Mouse (Mus musculus): Measurements from ENCODE around the gene Zc3h4. TPM values are rescaled to one million over a fixed set of nuclear protein-coding genes. Genes with fewer than 3 reads are reported as not detected.
A peak's percentile ranks its signal among the peaks of the same experiment; 100 is the strongest.

Zc3h4 gene
- total RNA-seq (2014; rRNA removed; ENCODE audit: low replicate concordance) (16.5 and 16.9 TPM in 2 replicates), polyA plus RNA-seq (2015; fragmentation: Nextera tagmentation; extraction: Ambion mirVana) (4.4 and 5.0 TPM in 2 replicates)

DNA sequence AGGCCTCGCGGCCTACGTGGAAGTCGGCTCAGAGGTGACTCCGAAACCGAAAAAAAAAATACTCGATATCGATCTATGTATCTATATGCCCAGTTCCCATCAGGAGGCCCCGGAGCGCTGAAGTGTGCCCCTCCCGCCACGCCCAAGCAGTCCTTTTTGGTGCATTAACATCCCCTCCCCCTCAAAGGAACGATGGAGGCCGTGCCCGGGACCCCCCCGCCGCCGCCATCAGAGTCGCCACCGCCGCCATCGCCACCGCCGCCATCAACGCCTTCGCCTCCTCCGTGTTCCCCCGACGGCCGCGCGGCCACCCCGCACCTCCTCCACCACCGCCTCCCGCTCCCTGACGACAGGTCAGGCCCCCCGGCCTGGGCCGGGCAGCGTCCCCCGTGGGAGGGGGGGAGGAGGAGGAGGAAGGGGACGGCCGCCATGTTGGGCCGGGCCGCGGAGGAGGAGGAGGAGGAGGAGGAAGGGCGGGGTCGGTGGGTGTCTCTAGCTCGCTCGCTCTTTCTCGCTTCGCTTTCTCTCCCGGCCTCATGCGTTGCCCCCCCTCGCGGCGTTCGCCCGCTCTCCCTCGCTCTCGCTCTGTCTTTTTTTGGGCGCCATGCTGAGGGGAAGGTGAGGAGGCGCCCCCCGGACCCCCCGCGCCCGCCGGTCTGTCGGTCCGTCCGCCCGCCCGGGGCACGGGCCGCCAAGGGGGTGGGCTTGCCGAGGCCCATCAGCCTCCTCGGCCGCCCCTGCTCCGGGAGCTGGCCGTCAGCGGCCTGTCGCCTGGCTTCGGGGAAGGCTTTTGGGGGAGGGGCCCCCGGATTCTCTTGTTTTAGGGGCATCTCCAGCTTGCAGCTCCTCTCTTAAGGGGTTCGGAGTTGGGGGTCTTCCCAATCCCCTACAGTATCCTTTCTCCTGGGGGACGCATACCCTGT is at the start of gene Zc3h4:
TSS of gene Zc3h4 (plus strand) at position 222 of the 923 bp plus-strand sequence.
- peak; percentile 42 for ATAC-seq (ENCODE audit: insufficient read depth, low read depth)
- Histone ChIP-seq H3K9me3 (replicated peaks; ENCODE audit: control insufficient read depth, low read length) (no peaks in the 10 kb centered on the region), H3K36me3 (replicated peaks; ENCODE audit: control insufficient read depth, insufficient read depth, low read length) (no peaks in the 10 kb centered on the region), H3K4me1 (ENCODE audit: control insufficient read depth, insufficient read depth) (peaks cover 27% of the 10 kb centered on the region), H3K4me2 (ENCODE audit: low read depth, low read length) (peak within 1 kb of the TSS; percentile 94), H3K4me3 (ENCODE audit: low read depth, low read length) (peak within 1 kb of the TSS; percentile 92), H3K27me3 (ENCODE audit: control insufficient read depth, insufficient read depth, low read length) (no peaks in the 10 kb centered on the region), H3K9ac (replicated peaks; ENCODE audit: low read depth, low read length) (peak within 1 kb of the TSS; percentile 99), H3K27ac (ENCODE audit: low read depth) (peak within 1 kb of the TSS; percentile 100)
- peak; percentile 91 for DNase-seq (ENCODE audit: low spot score)
- WGBS, result under 1% methylated on average over 58 of the region's 85 CpGs
- TF ChIP-seq CTCF (IDR thresholded peaks at IDR 0.05; ENCODE audit: low read depth) (no peak; the same call in 1 of the 2 replicates), EP300 (IDR thresholded peaks at IDR 0.05; ENCODE audit: low read depth) (no peak; the same call in 1 of the 2 replicates)

DNA sequence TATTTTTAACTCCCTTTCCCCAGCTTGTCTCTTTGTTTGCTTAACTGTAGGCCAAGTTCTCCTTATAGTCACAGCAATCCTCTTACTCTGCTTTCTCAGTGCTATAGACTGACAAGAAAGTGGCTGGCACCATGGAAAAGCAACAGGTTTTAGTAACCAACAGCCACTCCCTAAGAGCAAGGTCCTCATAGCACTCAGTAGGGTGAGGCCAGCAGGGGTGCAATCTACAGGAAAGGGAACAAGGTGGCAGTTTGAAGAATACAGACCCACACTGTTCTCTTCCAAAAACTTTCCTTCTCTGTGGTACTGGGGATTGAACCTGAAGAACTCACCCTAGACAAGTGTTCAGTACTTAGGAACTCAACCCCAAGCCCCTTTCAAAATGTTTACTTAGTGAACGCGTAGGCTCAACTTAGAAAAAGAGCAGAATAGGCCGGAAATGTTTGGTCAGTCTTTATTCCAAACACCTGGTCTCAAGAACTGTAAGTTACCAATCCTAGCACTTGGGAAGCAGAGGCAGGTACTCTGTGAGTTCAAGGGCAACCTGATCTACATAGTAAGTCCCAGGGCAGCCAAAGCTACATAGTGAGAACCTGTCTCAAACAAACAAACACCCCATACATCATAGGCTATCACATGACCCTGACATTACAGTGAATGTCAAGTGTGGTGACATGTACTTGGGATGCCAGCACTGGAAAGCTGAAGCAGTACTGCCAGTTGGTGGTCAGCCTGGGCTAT is 44.7 kb upstream of the Zc3h4 start:
- no peaks in the 10 kb centered on the region for H3K4me1 ChIP-seq (ENCODE audit: control insufficient read depth, insufficient read depth)
- ATAC-seq (ENCODE audit: insufficient read depth, low read depth) (no peak), DNase-seq (ENCODE audit: low spot score) (no peak)
- WGBS, result 95% methylated on average over 3 of the region's 3 CpGs
- H3K36me3 ChIP-seq (replicated peaks; ENCODE audit: control insufficient read depth, insufficient read depth, low read length), result peaks cover 60% of the 10 kb centered on the region
- TF ChIP-seq CTCF (IDR thresholded peaks at IDR 0.05; ENCODE audit: low read depth) (no peak), EP300 (IDR thresholded peaks at IDR 0.05; ENCODE audit: low read depth) (no peak)
- no peaks in the 10 kb centered on the region for H3K27me3 ChIP-seq (ENCODE audit: control insufficient read depth, insufficient read depth, low read length)
- H3K4me3 ChIP-seq (ENCODE audit: low read depth, low read length), result no peak overlapping the region
- H3K9me3 ChIP-seq (replicated peaks; ENCODE audit: control insufficient read depth, low read length), result no peaks in the 10 kb centered on the region
- H3K9ac ChIP-seq (replicated peaks; ENCODE audit: low read depth, low read length), result no peak overlapping the region
- no peak overlapping the region for H3K27ac ChIP-seq (ENCODE audit: low read depth)
- H3K4me2 ChIP-seq (ENCODE audit: low read depth, low read length), result no peak overlapping the region

DNA sequence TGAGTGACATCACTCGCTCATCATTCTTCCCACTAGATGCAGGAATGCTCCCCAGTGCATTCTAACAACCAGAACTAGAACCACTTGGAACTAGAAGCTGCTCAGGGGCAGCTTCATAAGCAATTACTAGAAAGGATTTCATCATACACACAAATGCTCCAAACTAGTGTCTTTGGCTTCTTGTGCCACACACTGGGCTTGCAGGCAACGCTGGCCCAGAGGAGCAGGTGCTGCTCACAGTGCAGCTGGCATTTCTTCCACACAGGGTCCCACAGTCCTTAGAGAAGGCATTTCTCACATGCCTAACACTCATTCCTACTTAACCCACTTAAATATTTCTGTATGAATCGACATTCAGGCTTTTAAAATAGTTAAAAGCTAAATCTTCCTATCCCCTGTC is 43.1 kb upstream of the Zc3h4 start:
- H3K9ac ChIP-seq (replicated peaks; ENCODE audit: low read depth, low read length), result no peak overlapping the region
- TF ChIP-seq CTCF (IDR thresholded peaks at IDR 0.05; ENCODE audit: low read depth), result no peak
- TF ChIP-seq EP300 (IDR thresholded peaks at IDR 0.05; ENCODE audit: low read depth), result no peak
- H3K36me3 ChIP-seq (replicated peaks; ENCODE audit: control insufficient read depth, insufficient read depth, low read length), result peaks cover 59% of the 10 kb centered on the region
- 72% methylated on average over 3 of the region's 3 CpGs for WGBS
- DNase-seq (ENCODE audit: low spot score) (no peak), ATAC-seq (ENCODE audit: insufficient read depth, low read depth) (no peak)
- no peak overlapping the region for H3K27ac ChIP-seq (ENCODE audit: low read depth)
- H3K9me3 ChIP-seq (replicated peaks; ENCODE audit: control insufficient read depth, low read length), result no peaks in the 10 kb centered on the region
- H3K4me3 ChIP-seq (ENCODE audit: low read depth, low read length), result no peak overlapping the region
- no peaks in the 10 kb centered on the region for H3K27me3 ChIP-seq (ENCODE audit: control insufficient read depth, insufficient read depth, low read length)
- no peaks in the 10 kb centered on the region for H3K4me1 ChIP-seq (ENCODE audit: control insufficient read depth, insufficient read depth)
- H3K4me2 ChIP-seq (ENCODE audit: low read depth, low read length), result no peak overlapping the region

DNA sequence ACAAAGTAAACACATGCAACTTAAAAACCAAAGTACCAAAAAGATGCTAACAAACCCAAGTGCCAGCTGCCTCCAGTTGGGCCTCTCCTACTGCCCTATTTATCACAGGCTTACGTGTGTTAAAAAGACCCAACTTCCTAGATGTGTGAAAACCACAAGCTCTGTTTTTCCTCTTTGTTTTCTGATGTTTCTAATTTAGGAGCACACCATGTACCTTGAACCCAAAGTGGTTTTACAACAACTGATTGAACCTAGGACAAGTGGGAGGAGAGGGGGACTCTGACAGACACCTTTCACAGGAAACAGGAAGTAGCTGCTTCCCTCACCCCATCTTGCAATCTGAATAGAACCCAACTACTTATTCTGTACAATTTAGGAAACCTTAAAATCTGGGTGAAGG is 36.4 kb upstream of the Zc3h4 start:
- WGBS, result 61% methylated on average over 1 of the region's 1 CpGs
- DNase-seq (ENCODE audit: low spot score), result no peak

DNA sequence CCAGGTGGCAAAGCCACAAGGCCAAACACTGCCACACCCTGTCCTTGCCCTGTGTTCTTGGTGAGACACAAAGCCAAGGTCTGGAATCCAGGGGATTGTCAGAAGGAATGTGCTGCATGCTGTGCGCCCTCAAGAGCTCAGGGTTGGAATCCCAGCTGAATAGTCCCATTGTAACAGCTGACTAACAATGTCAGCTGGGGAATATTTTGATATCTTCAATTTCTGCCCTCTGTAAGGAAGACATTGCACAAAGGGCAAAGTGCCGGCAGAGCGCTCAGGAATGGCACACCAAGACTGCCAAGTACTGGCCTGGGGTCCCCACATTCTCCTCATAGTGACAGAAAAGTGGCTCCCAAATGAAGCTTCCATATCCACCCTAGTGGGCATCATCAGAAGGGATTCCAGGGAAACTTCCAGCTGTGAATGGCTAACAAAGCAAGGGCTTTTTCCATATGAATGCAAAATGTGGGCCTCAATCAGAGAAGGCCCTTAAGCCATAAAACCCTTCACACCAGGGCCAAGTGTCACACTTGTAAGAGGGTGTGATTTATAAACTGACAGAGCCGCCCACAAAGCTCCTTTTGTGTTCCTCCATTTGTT is 35.7 kb upstream of the Zc3h4 start:
- no peak overlapping the region for H3K4me2 ChIP-seq (ENCODE audit: low read depth, low read length)
- peaks cover 68% of the 10 kb centered on the region for H3K36me3 ChIP-seq (replicated peaks; ENCODE audit: control insufficient read depth, insufficient read depth, low read length)
- TF ChIP-seq EP300 (IDR thresholded peaks at IDR 0.05; ENCODE audit: low read depth) (no peak), CTCF (IDR thresholded peaks at IDR 0.05; ENCODE audit: low read depth) (no peak; the same call in 1 of the 2 replicates)
- ATAC-seq (ENCODE audit: insufficient read depth, low read depth), result peak; percentile 75
- WGBS, result 40% methylated on average over 4 of the region's 4 CpGs
- H3K9me3 ChIP-seq (replicated peaks; ENCODE audit: control insufficient read depth, low read length), result no peaks in the 10 kb centered on the region
- no peak overlapping the region; the same call in 1 of the 2 replicates for H3K9ac ChIP-seq (replicated peaks; ENCODE audit: low read depth, low read length)
- DNase-seq (ENCODE audit: low spot score), result no peak
- peaks cover 4% of the 10 kb centered on the region; the same call in 1 of the 2 replicates for H3K4me1 ChIP-seq (ENCODE audit: control insufficient read depth, insufficient read depth)
- no peak overlapping the region for H3K4me3 ChIP-seq (ENCODE audit: low read depth, low read length)
- peak overlapping the region; percentile 67 for H3K27ac ChIP-seq (ENCODE audit: low read depth)
- H3K27me3 ChIP-seq (ENCODE audit: control insufficient read depth, insufficient read depth, low read length), result no peaks in the 10 kb centered on the region

More for the DNA sequence above, 36.4 kb upstream of the Zc3h4 start:
- H3K4me3 ChIP-seq (ENCODE audit: low read depth, low read length), result no peak overlapping the region
- peaks cover 4% of the 10 kb centered on the region; the same call in 1 of the 2 replicates for H3K4me1 ChIP-seq (ENCODE audit: control insufficient read depth, insufficient read depth)
- H3K27ac ChIP-seq (ENCODE audit: low read depth), result peak overlapping the region; percentile 67
- TF ChIP-seq CTCF (IDR thresholded peaks at IDR 0.05; ENCODE audit: low read depth) (no peak), EP300 (IDR thresholded peaks at IDR 0.05; ENCODE audit: low read depth) (no peak)
- H3K4me2 ChIP-seq (ENCODE audit: low read depth, low read length), result no peak overlapping the region
- no peak for ATAC-seq (ENCODE audit: insufficient read depth, low read depth)
- H3K36me3 ChIP-seq (replicated peaks; ENCODE audit: control insufficient read depth, insufficient read depth, low read length), result peaks cover 62% of the 10 kb centered on the region
- no peak overlapping the region for H3K9ac ChIP-seq (replicated peaks; ENCODE audit: low read depth, low read length)
- no peaks in the 10 kb centered on the region for H3K27me3 ChIP-seq (ENCODE audit: control insufficient read depth, insufficient read depth, low read length)
- no peaks in the 10 kb centered on the region for H3K9me3 ChIP-seq (replicated peaks; ENCODE audit: control insufficient read depth, low read length)

Data from heart, postnatal 0 days (tissue).